Mouse (Mus musculus) myocyte (in vitro differentiated cells): Measurements from ENCODE around the gene Fndc3b.

Experiments used
- E2F4 ChIP-seq: IDR thresholded peaks from one replicate; pipeline ENCODE4 v1.6.1; 2011; ENCODE audit warnings: mild to moderate bottlenecking, control low read depth, moderate library complexity; ENCODE audit not compliant: insufficient read depth
- MAX ChIP-seq: IDR thresholded peaks from one replicate; pipeline ENCODE4 v1.6.1; 2011; ENCODE audit warnings: low read depth, mild to moderate bottlenecking, control low read depth
- MYOD1 ChIP-seq, 3 experiments: IDR thresholded peaks; one replicate each; pipeline ENCODE4 v1.6.1; 2011; ENCODE audit warnings: control low read depth in 2 of 3, low read depth in 2 of 3, mild to moderate bottlenecking in 2 of 3, moderate library complexity in 1 of 3; ENCODE audit not compliant: insufficient read length in 2 of 3, control insufficient read depth in 1 of 3
- POLR2A ChIP-seq: IDR thresholded peaks from one replicate; pipeline ENCODE4 v1.6.1; 2011; ENCODE audit warnings: low read depth, mild to moderate bottlenecking, control low read depth, moderate library complexity; ENCODE audit not compliant: insufficient read length
- POLR2AphosphoS2 ChIP-seq: IDR thresholded peaks from one replicate; pipeline ENCODE4 v1.6.1; 2011; ENCODE audit warnings: low read depth, control low read depth; ENCODE audit not compliant: insufficient read length
- TCF12 ChIP-seq: IDR thresholded peaks from one replicate; pipeline ENCODE4 v1.6.1; 2011; ENCODE audit warnings: mild to moderate bottlenecking, control low read depth; ENCODE audit not compliant: poor library complexity, insufficient read depth, severe bottlenecking

DNA sequence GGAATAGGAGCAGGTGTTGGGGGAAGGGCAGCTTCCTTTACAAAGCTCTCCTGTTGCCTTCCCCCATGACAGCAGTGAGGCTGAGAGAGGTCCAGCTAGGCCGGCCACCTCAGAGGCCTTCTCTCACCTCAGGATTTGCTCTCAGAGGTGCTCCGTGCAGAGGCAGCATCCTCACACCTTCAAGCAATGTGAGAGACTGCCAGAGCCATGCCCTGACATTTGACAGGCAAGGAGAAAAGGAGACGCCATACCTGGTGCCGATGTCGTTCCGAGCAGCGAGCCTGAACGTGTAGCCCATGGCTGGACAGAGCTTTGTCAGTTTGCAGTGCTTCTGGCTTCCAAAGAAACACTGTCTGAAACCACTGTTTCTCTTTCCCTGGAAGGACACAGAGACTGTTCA lies 241.1 kb downstream of the Fndc3b start:
- TF ChIP-seq POLR2A (no peak), POLR2AphosphoS2 (no peak), MAX (no peak), MYOD1 (IDR thresholded peaks at IDR 0.05; ENCODE audit: control insufficient read depth in 1 of 3, insufficient read length in 2 of 3, low read depth in 2 of 3) (no peak), TCF12 (no peak), E2F4 (no peak)
